Mouse (Mus musculus) fat pad, adult 2 months (tissue): ENCODE data around the gene Rpap3.
A peak's percentile ranks its signal among the peaks of the same experiment; 100 is the strongest.
"Not testable (repeated sequence)": the region's sequence is repeated elsewhere in the genome, so short reads cannot be mapped to it uniquely, and the experiment has no call there.

Experiments used
- DNase-seq: peaks from one replicate; pipeline ENCODE4 v3.0.0-alpha.2; 2011; ENCODE audit warnings: low read depth, low spot score; ENCODE audit errors: extremely low read depth

The Rpap3 gene

GRCm38 (mm10) chr15:97710906-97711305, 5.3 kb upstream of the Rpap3 start:
- no peak for DNase-seq

DNA sequence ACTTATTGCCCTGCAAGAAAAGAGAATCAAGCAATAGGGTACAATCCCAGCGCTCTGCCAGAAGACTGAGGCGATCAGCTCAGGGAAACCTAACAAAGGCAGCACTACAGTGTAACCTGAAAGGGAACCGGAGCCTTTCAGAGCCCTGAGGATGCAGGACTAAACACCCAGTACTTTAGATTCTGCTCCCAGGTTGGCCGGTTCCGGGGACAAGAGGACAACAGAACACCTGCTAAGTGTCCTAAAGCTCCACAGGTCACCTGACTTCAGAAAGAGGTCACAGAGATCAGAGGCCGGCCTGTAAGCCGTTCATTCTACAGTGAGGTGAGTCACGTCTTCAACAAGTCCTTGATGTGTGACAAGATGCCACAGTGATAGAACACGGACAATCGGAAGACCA, 9.0 kb downstream of the Rpap3 start:
- no peak for DNase-seq

- DNase-seq = no peak
These were observed 12.2 kb downstream of the Rpap3 start for GRCm38 (mm10) chr15:97693411-97693810.

DNA sequence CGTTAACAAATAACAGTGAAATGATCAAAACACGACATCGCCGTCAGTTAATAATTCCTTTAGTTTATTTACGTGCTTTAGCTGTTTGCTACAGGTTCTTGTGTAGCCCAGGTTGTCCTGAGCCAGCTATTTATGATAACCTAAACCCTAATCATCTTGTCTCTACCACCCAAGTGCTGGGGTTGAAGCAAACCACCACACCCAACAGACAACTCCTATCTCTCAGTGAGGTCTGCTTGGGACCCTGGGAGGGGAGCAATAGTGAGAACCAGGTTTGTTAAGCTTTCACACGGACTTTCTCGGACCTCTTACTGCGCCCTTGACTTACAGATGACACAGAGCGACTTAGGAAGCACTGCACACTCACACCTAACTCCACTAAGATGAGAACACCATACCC, 21.5 kb downstream of the Rpap3 start:
- DNase-seq = no peak

GRCm38 (mm10) chr15:97682053-97682452, 23.6 kb downstream of the Rpap3 start:
- no peak for DNase-seq

DNA sequence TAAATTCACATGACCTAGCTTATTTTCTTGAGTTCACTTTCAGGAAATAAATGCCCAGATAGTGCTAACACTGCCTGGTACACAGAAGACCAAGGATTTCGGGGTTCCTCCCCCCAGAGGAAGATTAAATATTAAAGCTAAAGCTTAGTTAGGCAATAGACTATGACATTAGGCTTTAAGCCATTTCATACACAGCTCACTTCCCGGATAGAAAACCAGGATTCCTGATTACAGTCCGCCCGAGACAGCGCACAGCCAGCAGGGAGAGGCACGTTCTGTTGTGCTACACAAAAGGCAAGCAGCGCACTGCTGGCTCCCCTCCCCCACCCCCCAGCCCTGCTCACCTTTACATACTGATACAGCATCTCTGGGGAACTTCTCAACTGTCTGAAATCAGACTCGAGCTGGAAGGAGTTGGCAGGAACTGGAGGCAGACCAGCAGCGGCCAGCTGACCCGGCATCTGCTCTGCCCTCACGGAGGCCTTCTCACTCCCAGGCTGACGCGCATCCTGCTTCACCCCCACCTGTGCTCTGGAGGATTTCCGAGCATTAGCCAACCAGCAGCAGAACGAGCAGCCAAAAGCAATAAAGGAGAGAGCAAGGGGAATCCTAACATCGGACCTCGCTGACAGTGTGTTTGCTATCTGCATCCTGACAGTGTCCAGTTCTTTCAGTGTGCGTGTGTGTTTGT, 25.5 kb downstream of the Rpap3 start:
- DNase-seq = no peak

DNA sequence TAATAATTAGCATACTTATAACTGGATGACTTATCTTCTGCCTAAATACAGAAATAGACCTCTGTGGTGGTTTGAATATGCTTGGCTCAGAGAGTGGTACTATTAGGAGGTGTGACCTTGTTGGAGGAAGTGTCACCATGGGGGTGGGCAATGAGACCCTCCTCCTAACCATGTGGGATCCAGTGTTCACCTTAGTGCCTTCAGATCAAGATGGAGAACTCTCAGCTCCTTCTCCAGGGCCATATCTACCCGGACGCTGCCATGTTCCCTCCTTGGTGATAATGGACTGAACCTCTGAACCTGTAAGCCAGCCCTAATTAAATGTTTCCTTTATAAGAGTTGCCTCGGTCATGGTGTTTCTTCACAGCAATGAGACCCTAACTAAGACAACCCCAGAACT, 28.3 kb downstream of the Rpap3 start:
- no peak for DNase-seq

GRCm38 (mm10) chr15:97675927-97676326, 29.7 kb downstream of the Rpap3 start:
- no peak for DNase-seq

- peak; percentile 97 for DNase-seq
These were observed 31.2 kb downstream of the Rpap3 start for GRCm38 (mm10) chr15:97674423-97674822.

DNA sequence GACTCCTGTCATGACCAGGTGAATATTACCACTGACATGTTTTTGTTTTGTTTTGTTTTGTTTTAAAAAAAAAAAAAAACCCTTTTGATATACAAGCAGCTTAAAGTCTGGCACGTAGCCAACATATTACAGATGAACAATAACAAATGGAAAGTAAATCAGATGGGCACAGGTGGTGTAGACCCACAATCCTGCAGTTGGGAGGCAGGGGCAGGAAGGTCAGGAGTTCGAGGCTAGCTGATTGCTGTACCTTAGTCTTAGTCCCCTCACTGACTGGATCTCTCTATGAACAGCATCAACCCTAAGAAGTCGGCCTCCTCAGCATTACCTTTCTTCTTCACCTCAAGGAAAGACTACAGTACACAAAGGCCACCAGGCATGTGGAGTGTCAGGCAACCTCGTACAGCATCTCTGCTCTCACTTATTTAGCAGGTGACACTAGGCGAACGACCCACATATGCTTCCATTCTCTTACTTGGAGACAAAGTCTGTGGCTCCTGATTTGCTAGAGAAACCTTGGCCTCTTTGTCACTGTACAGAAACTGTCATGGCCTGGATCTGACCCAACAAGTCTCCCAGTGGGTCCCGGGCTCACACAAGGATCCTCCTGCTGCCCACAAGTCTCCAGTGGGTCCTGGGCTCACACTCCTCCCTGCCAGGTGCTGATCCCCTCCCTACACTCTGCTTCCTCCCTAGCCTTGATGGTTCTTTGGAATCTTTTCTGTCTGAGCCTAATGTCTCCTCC, 32.2 kb downstream of the Rpap3 start:
- no peak for DNase-seq

- peak; percentile 96 for DNase-seq
These were observed 33.3 kb downstream of the Rpap3 start for GRCm38 (mm10) chr15:97672211-97672765.

- DNase-seq = no peak
These were observed 35.1 kb downstream of the Rpap3 start for GRCm38 (mm10) chr15:97670554-97670953.

DNA sequence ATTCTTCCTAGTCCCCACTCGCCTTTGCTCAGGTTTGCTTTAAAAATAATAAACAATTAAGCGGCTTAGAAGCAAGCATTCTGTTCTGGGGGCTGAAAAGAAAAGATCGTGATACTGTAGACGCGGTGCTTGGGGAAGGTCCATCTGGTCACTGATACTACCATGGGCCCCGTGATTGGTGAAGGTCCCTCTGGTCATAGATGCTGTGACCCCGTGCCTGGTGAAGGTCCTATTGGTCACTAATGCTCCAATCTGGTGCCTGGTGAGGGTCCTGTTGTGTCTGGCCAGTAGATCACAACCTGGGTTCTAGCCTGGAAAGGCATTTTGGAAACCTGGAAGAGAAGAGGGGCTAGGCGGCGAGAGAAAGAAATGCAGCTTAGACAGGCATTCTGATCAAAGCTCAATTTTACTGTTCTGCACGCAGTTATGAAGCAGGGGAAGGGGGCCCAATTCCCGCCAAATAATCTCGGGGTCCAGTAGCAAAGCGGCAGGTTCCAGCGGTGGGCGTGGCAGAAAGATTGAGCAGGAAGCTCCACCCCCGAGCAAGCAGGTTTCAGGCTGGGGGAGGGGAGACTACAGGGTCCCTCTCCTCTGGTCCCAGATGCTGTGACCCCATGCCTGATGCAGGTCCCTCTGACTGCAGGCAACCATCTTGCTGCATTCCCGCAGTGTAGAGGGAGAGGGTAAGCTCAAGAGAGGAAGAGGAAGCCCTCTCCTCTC, 37.3 kb downstream of the Rpap3 start:
- not testable (repeated sequence) for DNase-seq

- DNase-seq = no peak
These were observed 38.2 kb downstream of the Rpap3 start for GRCm38 (mm10) chr15:97667437-97667836.

- no peak for DNase-seq
These were observed 39.2 kb downstream of the Rpap3 start for GRCm38 (mm10) chr15:97666457-97666770.

- no peak for DNase-seq
These were observed 39.7 kb downstream of the Rpap3 start for GRCm38 (mm10) chr15:97665770-97666456.

DNA sequence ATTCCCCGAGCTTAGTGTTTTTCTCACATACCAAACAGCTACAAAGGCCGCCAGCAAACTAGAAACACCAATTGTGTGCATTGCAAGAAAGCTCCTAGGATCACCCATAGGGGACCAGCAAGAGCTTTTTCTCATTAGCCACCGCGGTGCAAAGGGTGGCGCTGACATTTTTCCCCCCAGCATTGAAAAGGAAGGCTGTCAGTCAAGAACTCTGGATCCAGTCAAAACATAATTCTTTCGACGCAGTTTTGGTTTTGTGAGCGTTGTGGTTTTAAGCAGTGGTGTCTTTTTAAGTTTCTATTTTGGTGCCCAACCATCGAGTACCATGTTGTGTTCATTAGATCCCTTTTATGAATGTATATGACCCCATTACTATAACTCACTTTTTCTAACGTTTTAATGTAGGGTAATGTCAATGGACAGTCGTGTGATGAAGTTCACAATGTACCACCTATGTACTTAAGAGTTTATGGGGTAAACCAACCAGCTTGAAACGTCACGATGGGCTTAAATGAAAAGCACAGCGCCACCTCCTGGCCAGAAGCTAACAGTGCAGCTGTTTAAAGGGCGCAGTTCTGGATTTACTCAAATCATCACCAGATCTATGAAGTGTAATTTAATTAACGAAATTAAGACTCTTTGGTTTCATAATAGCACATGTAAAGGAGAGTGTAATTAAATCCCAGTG, 40.5 kb downstream of the Rpap3 start:
- no peak for DNase-seq

GRCm38 (mm10) chr15:97663750-97664406, 41.7 kb downstream of the Rpap3 start:
- no peak for DNase-seq

GRCm38 (mm10) chr15:97658755-97659116, 46.9 kb downstream of the Rpap3 start:
- DNase-seq = no peak
